Mouse (Mus musculus) spleen, adult 2 months (tissue): ENCODE data around the gene Pus7l.

Experiments used
- CTCF ChIP-seq: fragments of 200-500 bp; IDR thresholded peaks from 2 replicates; pipeline ENCODE4 v1.5.1; 2011; ENCODE audit warnings: mild to moderate bottlenecking, inconsistent platforms; ENCODE audit not compliant: insufficient read depth, insufficient read length, insufficient replicate concordance; ENCODE audit errors: extremely low read depth
- POLR2A ChIP-seq: fragments of 200-500 bp; IDR thresholded peaks from 2 replicates; pipeline ENCODE4 v1.6.1; 2011; ENCODE audit warnings: low read depth, low read length, inconsistent platforms

DNA sequence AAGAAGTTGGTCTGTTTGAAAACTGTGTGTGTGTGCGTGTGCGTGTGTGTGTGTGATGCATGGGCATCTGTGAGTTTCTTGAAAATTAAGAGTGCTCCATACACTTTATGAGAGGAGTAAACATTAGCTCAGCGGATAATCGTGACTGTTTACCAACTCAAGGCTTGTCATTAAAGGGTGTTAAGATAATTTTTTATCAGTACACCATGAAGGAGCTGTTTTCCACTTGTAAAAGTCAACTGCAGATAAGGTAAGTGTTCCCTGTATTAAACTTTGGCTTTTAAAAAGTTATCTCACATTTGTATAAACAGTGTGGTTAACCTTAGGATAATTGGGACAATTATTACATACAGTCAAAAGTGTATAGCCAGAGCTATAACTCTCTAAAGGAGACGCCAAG lies 11.0 kb downstream of the Pus7l start:
- TF ChIP-seq POLR2A (no peak), CTCF (no peak)
